Mouse (Mus musculus): ENCODE measurements around the gene Dnaja3. TPM values are rescaled to one million over a fixed set of nuclear protein-coding genes. Genes with fewer than 3 reads are reported as not detected.

Dnaja3 gene
- total RNA-seq, 2 experiments from 2014 or later, result 132 to 145 TPM

Other genes starting within 250 kb of the Dnaja3 start
- 10 to 100 TPM; 32.3 to 51.9 TPM for gene Adcy9, start 219.5 kb upstream of the Dnaja3 start, total RNA-seq (2021)
- 1 to 10 TPM; 7.3 to 8.3 TPM for gene Srl, start 98.2 kb upstream of the Dnaja3 start, total RNA-seq (2021)
- gene Tfap4, start 80.1 kb upstream of the Dnaja3 start, total RNA-seq (2021), result 1 to 10 TPM; 5.1 to 5.7 TPM
- gene Glis2, start 45.3 kb upstream of the Dnaja3 start, total RNA-seq (2021), result 10 to 100 TPM; 11.3 to 11.5 TPM
- 100 to 1,000 TPM; 117 to 118 TPM for gene Pam16, start 15.0 kb upstream of the Dnaja3 start, total RNA-seq (2021)
- 10 to 100 TPM; 10.0 to 15.3 TPM for gene Vasn, start within 50 bp of the Dnaja3 start, total RNA-seq (2021)
- gene Coro7, start 39.8 kb downstream of the Dnaja3 start, total RNA-seq (2021), result 10 to 100 TPM; 21.0 to 25.7 TPM
- 1 to 10 TPM; 3.1 to 4.7 TPM for gene Nmral1, start 79.4 kb downstream of the Dnaja3 start, total RNA-seq (2021)
- 10 to 100 TPM; 73.5 to 83.8 TPM for gene Hmox2, start 86.4 kb downstream of the Dnaja3 start, total RNA-seq (2021)
- gene Cdip1, start 150.3 kb downstream of the Dnaja3 start, total RNA-seq (2021), result 100 to 1,000 TPM; 121 to 147 TPM
- gene 4930562C15Rik, start 195.4 kb downstream of the Dnaja3 start, total RNA-seq (2021), result not detected
- gene Ubald1, start 240.3 kb downstream of the Dnaja3 start, total RNA-seq (2021), result 10 to 100 TPM; 33.3 to 39.0 TPM
- 10 to 100 TPM; 83.7 to 86.4 TPM for gene Mgrn1, start 246.3 kb downstream of the Dnaja3 start, total RNA-seq (2021)